Mouse (Mus musculus) thymus, postnatal 14 days (tissue): ENCODE results near the gene Gm40193.
"Not testable (repeated sequence)": the region's sequence is repeated elsewhere in the genome, so short reads cannot be mapped to it uniquely, and the experiment has no call there.

ENCODE experiments used
- DNase-seq: peaks from one replicate; pipeline ENCODE4 v3.0.0; 2021

Gene Gm40193

DNA sequence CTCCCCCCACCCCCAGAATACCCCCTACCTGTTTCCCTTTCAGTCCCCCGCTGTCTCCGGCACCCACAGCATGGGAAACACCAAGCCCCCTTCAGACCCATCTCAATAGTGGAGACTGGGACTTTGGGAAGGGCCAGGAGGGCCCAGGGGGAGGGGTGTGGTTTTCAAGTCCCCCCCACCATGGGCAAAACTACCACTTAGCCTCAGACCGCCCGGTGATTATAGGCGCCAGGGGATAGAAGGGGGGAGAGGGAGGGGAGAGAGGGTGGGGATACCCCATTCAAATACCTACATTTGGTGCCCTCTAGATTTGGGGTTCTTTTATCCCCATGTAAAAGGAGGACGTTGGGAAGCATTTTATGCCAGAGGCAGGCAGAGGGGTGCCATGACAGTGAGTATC lies at the start of gene Gm40193:
Gene Gm40193 (minus strand): TSS at position 101 of the 400 bp plus-strand sequence.
- DNase-seq = no peak

DNA sequence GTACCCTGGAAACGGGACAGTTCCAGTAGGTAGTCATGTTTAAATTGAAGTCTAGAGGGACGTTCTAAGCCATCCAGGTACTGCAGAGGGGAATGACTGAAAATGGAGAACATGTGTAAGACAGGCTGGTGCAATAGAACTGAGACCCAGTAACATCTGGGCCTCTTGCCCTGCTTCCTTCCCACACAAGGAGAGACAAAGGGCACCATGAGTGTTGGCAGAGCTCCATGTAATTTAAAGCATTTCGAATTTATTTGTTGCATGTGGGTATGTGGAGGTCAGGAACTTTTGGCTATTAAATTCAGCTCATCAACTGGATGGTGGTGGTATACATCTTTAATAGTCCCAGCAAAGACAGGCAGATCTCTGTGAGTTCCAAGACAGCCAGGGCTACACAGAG lies 49.5 kb upstream of the Gm40193 start:
- no peak for DNase-seq

DNA sequence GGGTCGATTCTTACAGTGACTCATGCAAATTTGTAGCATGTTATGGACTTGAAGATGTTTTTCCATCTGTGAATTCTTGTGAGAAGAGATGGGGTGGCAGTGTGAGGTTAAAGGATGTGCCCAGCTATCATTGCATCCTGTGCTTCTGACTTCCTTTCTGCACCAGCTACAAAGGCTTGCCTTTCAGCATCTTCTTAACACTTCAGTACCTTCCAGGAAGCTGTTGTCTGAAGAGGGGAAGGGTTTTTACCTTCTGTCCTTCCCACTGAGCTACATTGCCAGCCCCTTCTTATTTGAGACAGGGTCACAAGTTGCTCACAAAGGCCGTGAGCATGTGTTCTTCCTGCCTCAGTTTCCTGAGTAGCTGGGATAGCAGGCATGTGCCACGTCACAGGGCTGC lies 48.2 kb upstream of the Gm40193 start:
- DNase-seq = peak; percentile 15

DNA sequence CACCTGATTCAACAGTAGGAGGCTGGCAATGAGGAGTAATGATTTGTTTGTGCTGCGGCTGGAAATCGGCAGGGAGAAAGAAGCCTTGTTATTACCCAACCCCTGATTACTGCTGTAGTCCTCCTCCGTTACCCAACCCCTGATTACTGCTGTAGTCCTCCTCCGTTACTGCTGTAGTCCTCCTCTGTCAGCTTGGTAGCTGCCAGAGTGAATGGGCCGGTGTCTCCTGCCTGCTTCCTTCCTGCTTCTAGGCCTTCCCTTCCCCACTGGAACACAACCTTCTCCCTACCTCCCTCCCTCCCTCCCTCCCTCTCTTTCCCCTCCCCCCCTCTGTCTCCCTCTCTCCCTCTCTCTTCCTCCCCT lies 47.6 kb upstream of the Gm40193 start:
- no peak for DNase-seq

DNA sequence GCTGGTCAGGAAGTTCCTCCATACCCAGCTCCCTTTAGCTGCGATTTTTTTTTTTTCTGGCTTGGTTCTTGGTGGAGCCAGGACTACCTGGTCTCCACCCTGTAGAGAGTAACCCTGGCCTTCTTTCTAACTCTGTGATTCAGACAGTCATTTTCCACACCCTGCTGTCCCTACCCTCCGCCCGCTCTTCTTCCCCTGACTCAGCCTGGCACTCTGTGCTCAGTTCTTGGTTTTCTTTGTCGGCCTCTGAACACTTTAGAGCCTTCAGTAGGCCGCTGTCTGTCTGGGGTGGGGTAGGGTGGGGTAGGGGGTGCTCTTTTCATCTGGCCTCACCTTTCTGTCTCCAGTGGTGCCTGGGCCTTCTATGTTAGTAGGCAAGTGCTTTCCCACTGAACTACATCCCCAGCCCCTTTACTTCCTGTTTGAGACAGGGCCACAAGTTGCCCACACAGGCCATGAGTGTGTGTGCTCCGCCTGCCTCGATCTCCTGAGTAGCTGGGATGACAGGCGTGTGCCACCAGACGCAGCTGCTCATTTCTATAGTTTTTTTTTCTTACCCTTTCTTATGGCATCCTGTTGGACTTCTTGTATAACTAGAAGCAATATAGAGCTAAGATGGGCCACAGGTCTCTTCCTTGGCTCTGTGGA lies 47.1 kb upstream of the Gm40193 start:
- peak; percentile 39 for DNase-seq

DNA sequence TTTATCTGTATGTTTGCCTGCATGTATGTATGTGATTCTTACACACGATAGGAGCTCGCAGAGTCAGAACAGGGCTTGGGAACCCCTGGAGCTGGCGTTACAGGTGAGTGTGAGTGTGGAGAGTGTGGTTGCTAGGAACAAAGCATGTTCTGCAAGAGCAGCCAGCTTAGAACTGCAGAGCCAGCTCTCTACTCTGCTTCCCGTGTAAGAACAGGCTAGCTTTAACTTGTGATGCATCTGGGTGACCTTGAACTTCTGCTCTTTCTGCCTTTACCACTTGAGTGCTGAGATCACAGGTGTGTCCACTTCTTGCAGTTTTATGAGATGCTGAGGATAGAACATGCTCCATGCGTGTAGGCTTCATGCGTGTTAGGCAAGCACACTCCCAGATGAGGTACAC lies 46.2 kb upstream of the Gm40193 start:
- no peak for DNase-seq

DNA sequence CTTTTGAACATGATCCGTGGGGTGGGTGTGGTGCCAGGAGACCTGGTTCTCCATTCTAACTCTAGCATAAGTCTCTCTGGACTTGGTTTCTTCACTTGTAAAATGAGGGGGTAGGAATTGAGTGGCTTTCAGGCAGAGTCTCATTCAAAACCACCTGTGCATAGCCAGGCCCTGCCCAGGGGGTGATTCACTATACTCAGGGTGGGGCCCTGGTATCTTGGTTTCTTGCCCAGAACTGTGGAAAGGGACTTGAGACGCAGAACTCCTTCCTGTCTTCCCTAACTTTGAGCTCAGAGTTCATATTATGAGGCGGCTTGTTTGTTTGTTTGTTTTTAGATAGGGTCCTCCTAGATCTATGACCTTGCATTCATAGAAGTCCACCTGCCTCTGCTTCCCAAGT lies 44.5 kb upstream of the Gm40193 start:
- DNase-seq = no peak

DNA sequence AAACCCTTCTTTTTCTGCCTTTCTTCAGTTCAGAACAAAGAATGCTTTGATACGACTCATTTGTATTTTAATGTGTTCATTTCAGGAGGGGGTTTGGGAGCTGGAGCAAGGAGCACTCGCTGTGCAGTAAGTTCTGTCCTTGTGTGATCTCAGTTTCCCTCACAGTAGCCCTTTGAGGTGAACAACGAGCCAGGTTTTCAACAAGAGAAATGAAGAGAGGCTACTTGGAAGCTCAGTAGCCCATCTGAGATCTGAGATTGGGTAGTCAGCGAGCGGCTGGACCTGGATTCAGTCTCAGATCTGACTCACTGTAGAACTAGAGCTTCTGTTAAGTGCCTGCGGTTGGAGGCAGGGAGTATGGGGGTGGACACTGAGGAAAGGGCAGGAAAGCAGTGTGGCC lies 41.1 kb upstream of the Gm40193 start:
- no peak for DNase-seq

DNA sequence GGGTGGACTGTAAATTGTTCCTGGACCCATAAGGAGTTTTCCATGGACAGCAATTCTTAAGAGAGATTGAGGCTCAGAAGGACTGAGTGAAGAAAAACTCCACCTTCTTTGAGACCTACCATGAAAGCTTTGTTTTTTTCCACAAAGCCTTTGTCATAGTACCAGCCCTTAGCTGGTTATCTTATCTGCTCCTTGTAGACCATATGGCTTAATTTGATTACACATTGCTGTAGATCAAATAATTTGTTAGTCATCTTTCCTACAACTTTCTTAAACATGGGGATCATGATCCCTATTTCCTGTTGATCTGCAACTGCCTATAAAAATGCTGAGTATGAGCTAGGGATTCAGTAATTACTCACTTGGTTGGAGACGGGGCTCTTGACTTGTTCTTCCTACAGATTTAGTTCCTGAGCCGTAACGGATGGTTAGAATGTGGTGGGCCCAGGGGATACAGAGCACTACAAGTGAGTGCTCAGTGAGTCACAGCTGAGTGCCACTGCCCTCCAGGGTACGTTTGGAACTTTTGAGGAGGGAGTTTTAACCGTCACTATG lies 39.7 kb upstream of the Gm40193 start:
- DNase-seq = no peak

DNA sequence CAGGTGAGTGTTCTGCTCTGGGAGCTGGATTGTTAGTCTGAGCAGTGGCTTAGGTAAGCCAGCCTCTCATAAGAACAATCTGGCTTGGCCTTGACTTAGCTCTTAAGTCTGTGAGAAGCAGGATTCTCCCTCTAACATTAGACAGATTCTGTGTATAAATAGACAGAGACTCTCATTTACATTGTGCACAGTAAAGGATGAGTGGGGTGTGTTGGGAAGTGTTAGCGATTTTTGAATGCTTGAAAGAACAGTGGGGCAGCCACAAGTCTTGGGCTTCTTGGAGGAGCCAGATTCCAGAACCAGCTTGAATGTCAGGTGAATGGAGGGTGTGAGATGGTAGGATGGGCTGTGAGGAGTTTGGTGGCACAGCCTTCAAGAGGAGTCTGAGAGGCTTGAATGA lies 38.9 kb upstream of the Gm40193 start:
- DNase-seq = no peak

DNA sequence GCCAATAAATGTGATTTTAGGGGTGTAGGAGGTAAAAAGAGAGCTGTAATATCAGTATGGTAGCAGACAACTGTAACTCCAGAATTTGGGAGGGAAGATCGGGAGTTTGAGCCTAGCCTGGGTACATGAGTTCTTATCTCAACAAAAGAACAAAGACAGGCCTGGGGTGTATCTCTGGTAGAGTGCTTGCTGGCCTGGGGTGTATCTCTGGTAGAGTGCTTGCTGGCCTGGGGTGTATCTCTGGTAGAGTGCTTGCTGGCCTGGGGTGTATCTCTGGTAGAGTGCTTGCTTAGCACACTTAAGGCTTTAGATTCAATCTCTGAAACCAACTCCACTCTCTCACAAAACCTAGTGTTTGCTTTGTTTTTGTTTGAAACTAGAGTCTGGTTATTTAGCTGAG lies 37.9 kb upstream of the Gm40193 start:
- DNase-seq = not testable (repeated sequence)

DNA sequence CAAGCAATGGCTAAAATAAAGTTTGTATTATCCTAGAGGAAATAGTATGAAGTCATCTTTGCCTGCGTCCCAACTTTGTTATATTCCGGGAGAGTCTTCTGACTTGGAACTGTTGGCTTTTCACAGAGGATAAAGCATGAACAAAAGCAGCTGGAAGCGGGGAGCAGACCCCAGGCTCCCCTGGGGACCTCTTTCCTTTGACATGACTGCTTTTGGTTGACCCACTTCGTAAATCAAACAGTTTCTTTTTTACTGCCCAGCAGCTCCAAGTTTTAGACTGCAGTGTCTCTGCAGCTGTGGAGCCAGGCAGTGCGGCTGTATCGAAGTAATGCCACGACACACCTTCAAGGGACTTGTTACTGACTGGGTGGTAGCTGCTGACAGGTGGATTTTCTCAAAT lies 33.8 kb upstream of the Gm40193 start:
- no peak for DNase-seq

DNA sequence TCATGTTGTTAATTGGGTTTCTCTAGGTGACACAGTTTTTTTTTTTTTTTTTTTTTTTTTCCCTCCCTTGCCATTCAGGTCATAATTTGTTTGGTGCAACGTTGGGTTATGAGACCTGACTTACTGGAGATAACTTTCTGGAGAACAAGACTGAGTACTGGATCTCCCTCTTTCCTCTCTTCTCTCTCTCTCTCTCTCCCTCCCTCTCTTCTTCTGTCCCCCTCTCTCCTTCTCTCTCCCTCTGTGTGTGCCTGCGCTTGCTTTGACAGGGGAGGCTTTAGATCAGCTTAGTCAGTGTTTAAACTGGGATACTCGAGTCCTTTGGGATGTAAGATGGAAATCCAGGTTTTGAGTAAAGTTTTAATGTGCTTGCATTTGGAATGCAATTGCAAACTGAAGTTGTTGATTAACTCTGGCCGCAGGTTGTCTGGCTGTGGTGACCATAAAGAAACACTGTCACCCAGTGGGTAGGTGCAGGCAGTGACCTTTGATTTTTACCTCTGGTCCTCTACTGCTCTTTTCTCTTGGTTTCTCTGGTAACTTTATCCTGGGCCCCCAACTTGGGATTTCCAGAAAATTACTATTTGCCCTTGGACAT lies 31.6 kb upstream of the Gm40193 start:
- no peak for DNase-seq

DNA sequence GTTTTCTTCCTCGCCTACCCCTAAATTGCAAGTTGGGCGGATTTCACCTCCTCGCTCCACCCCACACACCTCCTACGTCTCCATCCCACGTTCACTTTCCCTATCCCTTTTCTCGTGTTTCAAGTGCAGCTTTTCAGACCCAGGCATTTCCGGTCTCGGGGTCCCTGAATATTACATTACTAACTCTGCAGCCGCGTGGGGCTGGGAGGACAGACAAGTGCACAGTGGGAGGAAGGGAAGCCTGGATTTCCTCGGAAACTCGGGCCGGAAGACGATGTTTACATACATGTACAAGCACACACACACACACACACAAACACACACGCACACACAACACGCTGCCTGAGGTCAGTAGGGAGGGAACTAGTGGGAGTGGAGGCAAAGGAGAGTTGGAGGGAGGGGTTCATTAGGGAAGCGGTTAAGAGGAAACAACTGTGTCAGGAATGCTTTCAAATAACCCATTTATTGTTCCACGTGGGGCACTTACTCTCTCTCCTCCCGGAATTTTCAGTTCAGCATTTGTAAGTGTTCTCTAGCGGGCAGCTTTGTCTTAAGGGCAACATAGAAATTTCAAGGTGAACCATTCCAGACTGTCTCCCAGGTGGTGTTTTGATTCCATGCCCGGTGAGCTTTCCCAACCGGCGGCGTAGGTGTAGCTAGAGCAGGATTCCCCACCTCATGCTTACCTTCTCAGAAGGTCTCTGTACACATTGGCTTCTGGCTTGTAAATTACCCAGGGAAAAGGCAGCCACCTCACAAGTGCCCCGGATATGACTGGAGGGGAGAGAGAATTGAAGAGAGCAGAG lies 30.9 kb upstream of the Gm40193 start:
- peak; percentile 57 for DNase-seq

DNA sequence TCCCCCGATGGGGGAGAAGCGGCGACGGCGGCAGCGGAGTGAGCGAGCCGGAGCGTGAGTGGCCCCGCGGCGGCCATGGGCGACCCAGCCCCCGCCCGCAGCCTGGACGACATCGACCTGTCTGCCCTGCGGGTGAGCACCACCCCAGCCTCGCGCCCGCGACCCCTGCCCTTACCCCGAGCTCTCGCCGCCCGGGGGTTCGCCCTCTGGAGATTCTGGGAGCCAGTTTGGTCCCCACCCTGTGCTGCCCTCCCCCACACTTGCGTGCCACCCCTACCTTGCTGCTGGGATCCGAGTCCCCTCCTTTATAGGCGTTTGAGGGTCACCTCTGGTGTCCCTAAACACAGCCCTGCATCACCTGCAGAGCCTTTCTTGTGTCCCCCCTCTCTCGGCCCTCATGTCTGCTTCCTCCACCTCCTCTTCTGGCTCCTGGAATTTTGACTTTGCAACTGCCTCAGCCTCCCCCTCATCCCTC lies 30.3 kb upstream of the Gm40193 start:
- DNase-seq = no peak

DNA sequence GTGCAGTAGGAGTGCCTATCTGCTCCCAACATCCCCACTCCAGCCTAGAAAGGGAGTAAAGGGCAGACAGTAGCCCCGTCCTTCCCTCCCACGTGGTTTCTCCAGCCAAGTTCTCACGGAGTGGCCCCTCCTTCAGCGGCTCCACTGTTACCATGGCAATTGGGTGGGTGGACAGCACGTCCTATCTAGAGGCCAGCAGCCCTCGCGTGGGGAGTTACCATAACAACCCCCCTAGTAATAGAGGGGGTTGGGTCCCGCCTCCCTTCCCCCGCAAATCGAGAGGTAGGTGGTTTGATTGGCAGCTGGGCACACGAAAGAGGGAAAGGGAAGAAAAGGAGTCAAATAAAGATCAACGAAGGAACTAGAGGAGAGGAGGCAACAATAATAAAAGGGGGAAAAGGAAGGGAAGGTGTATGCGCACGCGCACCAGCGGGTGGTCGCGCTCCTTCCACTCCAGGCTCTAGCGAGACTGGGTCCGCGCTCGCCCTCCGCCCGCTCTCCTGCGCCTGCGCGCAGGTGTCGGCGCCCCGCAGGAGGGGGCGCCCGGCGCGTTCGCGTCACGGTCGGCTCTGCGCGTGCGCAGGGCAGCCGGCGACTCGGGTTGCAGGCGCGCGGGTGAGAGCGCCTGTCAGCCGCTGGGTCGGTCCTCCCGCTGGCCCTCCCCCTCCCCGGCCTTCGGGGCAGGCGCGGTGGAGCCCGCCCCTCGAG lies 29.7 kb upstream of the Gm40193 start, which contains the start of gene Mink1:
Gene Mink1 (plus strand): TSS at position 595 of the 708 bp plus-strand sequence.
- DNase-seq = peak; percentile 94

DNA sequence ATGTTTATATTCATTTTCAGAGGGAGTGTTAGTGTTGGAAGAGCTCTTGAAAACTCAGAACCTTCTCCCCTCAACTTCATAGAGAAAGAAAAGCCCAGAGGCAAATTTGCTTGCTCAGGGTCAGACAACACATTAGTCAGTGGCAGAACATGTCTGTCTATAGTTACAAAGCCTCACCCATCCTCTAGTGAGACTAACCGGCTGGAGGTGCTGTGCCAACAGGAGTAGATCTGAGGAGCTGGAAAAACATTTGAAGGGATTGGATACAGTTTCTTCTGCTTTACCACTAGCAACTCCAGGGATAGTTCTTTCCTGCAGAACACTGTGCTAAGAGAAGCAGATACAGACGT lies 29.2 kb upstream of the Gm40193 start:
- no peak for DNase-seq

DNA sequence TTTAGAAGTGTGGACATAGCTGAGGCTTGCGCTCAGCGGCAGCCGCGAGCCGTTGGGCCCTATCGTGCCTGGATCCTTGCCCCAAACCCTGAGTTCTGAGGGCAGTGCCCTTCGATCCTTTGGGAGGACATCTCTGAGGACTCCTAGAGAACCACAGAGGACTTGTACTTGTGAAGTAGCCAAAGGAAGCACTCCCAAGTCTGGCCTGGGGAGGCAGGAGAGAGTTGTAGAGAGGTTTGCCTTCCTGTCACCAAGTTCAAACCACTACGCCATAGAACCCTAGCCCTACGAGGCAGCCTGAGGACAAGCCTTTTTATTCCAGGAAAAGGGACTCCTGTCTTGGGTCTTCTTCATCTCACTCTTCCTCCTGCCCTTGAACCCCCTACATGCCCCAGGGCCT lies 24.8 kb upstream of the Gm40193 start:
- no peak for DNase-seq

DNA sequence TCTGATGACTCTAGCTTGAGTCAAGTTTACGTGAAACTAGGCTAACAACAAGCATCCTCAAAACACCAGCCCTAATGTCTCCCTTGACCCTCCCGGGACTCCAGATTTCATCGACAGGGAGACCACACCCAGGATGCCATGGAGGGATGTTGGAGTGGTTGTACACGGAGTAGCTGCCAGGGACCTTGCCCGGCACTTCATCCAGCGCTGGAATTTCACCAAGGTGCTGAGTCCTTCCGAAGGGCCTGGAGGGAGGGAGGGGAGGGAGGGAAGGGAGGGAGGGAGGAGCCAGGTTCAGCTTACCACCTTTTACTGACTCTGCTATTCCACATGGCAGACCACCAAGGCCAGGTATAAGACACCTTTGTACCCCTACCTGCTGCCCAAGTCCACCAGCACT lies 21.2 kb upstream of the Gm40193 start:
- no peak for DNase-seq

DNA sequence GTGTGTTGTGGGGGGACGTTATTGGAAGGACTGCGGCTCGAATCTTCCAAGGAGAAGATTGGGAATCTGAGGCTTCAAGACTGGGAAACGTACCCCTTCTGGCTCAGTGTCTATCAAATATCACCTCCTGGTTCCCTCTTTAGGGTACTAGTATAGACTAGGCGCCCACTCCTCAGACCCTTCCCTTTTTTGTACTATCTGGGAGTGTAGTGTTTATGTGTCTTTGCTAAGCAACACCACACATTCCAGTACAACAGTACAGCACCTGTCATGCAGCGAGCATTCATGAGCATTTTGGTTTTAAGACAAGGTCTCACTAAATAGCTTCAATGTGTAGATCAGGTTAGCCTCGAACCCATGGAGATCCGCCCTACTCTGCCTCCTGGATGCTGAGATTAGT lies 18.8 kb upstream of the Gm40193 start:
- no peak for DNase-seq

DNA sequence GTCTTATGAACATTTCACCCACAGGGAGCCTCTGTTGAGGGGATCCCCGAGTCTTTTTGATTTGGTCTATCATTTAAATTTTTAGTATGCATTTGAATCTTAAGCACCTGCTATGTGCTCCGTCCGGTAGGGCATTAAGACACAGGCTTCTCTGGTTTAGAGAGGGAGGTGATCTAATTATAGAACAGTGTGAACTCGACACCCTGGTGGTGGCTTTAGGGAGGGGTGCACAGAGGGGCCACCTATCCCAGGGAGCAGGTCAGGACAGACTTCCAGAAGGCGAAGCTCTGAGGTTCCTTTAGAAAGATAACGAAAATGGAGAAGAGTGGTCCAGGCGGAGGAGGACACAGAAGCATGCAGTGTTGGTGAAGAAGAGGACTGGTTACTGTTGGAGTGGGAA lies 11.8 kb upstream of the Gm40193 start:
- DNase-seq = no peak

DNA sequence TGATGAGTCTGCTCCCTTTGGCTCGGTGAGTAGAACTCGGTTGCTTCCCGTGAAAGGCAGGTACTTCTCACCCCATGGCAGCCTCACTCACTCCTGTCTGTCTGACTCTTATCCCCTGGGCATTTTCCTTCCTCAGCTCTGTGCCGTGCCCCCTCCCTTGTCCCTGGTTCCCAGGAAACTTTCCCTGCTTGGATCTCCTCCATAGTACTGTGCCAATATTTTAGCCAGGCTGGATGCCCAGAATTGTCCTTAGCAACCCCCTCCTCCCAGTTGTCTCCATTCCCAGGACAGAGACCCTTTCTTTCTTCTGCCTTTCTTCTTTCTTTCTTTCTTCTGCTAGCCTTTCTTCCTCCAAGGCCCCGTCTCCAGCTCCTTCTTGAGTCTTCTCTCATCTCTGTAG lies 8.7 kb upstream of the Gm40193 start:
- DNase-seq = no peak

DNA sequence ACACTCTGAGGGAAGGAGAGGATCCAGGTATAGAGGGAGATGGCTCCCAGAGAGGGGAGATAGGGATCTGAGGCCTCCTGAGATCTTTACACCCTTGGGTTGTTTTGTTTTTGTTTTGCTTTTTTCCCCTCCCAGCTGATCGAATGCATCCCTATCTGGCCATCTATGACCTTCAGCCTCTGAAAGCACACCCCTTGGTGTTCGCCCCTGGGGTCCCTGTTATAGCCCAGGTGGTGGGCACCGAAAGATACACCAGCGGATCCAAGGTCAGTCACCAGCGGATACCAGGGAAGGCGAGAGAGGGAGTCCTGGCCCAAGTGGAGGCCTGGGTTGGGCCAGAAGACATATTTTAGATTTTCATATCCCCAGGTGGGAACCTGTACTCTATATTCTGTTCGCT lies 8.2 kb upstream of the Gm40193 start:
- DNase-seq = no peak
